Mouse (Mus musculus) natural killer cell, adult 2 months (primary cell): Measurements from ENCODE around the gene Mn1.

ENCODE experiments used
- DNase-seq, 2 experiments: peaks; one replicate each; pipeline ENCODE4 v3.0.0; 2022; ENCODE audit warnings: low spot score in 2 of 2

Mn1 gene

DNA sequence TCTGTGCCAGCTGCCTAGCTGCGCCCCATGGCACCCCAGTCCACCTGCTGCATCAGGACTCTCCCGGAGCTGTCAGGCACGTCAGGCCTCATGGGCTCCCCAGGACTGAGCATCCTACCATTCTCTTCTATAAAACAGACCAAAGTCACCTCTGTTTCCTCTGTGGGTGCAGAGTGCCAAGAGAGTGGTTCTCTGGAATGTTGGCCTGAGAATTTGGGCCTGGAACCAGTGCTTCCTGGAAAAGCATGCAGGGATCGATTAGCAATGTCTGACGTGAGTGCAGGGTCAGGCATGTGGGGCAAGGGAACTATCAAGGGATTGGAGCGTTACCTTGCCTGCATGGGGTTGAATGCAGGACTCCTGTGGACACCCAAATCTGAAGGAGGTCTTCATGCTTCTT, 59.0 kb downstream of the Mn1 start:
- no peak for DNase-seq

DNA sequence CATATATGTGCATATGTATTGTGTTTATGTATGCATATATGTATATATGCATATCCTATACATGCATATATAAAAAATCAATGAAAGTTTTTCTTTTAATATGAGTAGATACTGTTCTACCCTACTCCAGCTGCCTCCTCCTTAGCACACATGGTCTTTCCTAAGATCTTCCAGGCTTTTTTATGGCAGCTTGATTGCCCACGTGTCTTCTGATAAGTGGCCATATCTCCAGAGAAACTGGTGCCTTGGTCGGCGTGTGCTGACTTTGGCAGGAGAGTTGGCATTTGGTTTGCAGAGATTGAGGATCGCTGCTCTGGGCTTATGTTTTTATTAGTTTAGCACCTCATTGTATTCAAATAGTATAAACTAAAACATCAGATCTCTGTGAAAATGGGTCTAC, 68.7 kb downstream of the Mn1 start:
- DNase-seq: no peak

- DNase-seq: no peak
Measured at GRCm38 (mm10) chr5:111489022-111489616, 72.0 kb downstream of the Mn1 start.

DNA sequence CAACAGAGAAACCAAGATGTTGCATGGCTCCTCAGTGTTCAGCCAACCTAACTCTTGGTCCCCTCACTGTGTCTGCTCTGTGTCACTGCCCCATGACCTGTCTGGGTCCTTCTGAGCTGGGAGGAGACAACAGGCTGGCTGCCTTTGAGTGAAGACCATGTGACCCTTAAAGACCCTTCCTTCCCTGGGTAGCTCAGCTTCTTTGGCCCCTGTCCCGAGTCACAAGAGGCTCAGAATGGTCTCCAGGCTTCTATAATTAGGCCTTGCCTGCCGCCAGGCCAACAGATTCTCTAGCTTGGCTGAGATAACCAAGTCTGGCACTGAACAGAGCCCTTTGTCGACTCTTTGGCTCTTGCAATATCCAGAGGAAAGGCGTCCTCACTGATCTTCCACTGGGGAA, 73.4 kb downstream of the Mn1 start:
- no peak for DNase-seq

DNA sequence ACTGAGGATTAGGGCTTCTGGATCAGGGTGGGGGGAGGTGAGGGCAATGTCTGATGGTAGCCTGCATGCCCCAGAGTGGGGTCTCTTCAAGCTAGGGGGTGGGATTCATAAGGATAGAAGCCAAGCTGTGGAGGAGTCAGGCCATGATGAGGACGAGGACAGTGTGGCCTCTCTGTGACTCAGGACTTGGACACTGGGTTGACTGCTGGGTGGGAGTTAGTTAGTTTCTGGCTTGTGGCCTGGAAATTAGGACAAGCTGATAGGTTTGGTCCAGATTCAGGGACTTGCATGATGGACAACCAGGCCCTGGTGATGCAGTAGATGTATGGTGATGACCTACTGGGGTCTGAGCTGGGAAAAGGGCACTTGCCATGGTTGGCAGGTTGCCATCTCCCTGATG, 74.3 kb downstream of the Mn1 start:
- DNase-seq: no peak

DNA sequence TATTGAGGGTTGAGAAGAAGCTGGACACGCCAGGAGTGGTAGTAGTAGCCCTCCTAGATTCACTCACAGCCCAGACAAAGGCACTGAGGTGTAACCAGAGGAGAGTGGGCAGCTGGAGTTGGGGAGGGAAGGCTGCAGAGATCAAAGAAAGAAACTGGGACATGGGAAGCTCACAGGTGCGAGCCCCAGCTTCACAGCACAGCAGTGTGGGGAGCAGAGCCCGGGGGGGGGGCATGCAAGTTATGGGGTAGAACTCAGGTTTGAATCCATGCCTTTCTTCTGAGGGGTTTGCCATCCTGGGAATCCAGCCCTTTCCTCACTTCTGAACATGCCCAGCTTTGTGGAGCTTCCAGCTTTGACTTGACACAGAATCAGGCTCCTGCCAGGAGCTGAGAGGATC, 82.9 kb downstream of the Mn1 start:
- DNase-seq: no peak

DNA sequence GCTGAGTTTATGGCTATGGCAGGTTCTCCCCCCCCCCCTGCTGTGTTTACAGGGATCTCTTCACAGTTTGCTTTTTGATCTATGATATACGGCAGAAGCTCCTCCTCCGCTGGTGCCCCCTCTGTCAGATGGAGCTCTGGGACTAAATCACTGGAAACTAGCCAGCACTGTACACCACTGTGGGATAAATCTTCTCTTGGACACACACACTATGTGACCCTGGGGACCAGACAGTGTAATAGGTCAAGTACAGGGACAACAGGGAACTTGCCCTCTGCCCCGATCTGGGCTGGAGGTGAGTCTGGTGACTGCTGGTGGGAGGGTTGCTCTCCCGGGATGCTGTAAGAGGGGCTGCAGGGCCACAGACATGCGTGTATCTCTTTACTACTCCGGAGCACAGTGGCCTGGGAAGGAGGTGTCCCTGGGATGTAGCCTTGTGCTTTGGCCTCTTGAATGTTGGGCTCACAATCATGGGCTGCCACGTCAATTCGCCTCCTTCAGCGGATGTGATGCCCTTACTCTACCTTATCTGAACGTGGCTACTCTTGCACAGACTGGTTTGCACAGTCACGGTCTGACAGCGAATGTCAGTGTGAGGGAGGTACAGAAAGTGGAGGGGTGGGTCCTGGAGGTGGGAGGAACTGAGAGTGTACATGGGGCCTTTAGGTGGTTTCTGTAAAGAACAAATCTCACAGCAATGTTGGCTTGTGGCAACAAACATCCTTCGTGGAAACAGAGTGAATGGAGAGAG, 84.7 kb downstream of the Mn1 start:
- no peak for DNase-seq

- no peak for DNase-seq
Measured at GRCm38 (mm10) chr5:111505241-111505640, 88.1 kb downstream of the Mn1 start.

GRCm38 (mm10) chr5:111505824-111506223, 88.7 kb downstream of the Mn1 start:
- no peak for DNase-seq

DNA sequence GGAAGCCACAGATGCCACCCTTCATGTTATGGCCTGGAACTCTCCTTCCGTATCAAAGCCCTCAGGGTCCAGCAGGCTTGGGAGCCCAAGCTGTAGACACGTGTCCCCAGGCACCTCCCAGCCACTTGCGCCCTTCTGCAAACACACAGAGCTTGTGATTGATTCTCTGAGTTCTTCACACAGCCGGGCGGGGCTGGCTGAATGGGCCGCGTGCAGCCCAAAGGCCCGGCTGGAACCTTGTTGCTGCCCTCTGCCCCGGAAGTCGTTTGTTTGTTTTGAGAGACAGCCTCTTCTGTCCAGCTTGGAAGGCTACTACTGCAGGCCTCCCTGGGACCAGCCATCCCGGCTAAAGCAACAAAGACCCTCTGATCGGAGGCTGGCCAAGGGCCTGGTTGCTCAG, 89.2 kb downstream of the Mn1 start:
- no peak for DNase-seq
